Mouse (Mus musculus): ENCODE measurements around the gene Klhl35.

- TF ChIP-seq POLR2A (IDR thresholded peaks at IDR 0.05; ENCODE audit: borderline replicate concordance, extremely low read depth, low read depth, low read length) (no peak), CTCF (IDR thresholded peaks at IDR 0.05; ENCODE audit: insufficient read depth, low read length) (no peak)
Measured at GRCm38 (mm10) chr7:99427987-99428386, 37.8 kb upstream of the Klhl35 start.
